In the genomic region with DNA sequence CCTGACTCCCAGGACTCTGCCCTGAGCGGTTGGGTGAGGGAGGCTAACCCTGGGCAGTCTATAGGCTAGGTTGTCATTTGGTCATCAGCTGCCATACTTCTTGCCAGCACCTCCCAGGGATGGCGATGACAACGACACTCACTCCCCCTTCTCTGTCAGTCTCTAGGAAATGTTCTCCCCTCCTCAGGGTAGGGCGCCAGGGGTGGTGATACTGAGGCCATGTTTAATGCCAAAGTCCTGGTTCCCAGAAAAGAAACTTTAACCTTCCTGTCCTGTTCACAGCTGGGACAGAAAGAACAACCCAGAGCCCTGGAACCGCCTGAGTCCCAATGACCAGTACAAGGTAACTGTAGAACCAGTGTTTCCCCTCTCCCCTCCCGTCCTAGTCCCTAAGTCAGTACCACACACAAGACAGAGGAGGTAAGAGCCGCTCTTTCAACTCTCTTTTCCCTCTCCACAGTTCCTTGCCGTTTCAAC, we compare ENCODE assay signal across 10 mouse cellular contexts. TPM values are rescaled to one million over a fixed set of nuclear protein-coding genes. Genes with fewer than 3 reads are reported as not detected.
DNase-seq lines count a peak whose midpoint lies in the region; ATAC-seq lines count a peak whose summit lies in the region.
"Had no signal": no experiment of that assay in that cellular context is flagged by ENCODE, and none has a peak within 500 bp of the region (broad histone marks: within the 10 kb centered on the region; RNA-seq: fewer than 3 reads in every experiment).

No protein-coding gene starts in this region.

- DNase-seq in heart, embryonic 10.5 days (ENCODE audit: low spot score), result no peak
- DNase-seq in heart, adult 8-10 months (ENCODE audit: low spot score), result no peak
- DNase-seq in lung, postnatal 10 days, result no peak
- no peak for DNase-seq in limb, embryonic 10.5 days (ENCODE audit: low spot score)
- DNase-seq in urinary bladder, postnatal 14 days (ENCODE audit: low spot score), result no peak
- no peak for DNase-seq in left cerebral cortex, adult 11 months (ENCODE audit: low spot score)
- DNase-seq: cerebellum, adult 9-10 months had no signal

- 18% methylated on average over 8 of the region's 8 CpGs for WGBS in heart, embryonic 10.5 days
- 21% methylated on average over 8 of the region's 8 CpGs for WGBS in lung, embryonic 16.5 days
- WGBS in limb, embryonic 10.5 days, result 13% methylated on average over 8 of the region's 8 CpGs
- 18% methylated on average over 8 of the region's 8 CpGs for WGBS in neural tube, embryonic 15.5 days

- no peak for ATAC-seq in lung, embryonic 16.5 days (ENCODE audit: low read depth)
- no peak for ATAC-seq in neural tube, embryonic 15.5 days (ENCODE audit: low FRiP score)

- H3K4me3 ChIP-seq in heart, embryonic 10.5 days, result peak overlapping the region; percentile 49
- H3K4me3 ChIP-seq in lung, embryonic 16.5 days (ENCODE audit: low read length), result peak overlapping the region; percentile 37; the same call in 1 of the 2 replicates
- H3K4me3 ChIP-seq in limb, embryonic 10.5 days, result peak overlapping the region; percentile 41
- no peak overlapping the region for H3K4me3 ChIP-seq in neural tube, embryonic 15.5 days (replicated peaks)

- H3K9me3 ChIP-seq in heart, embryonic 10.5 days, result no peaks in the 10 kb centered on the region
- H3K9me3 ChIP-seq in lung, embryonic 16.5 days (ENCODE audit: control insufficient read depth, low read length), result no peaks in the 10 kb centered on the region; the same call in 1 of the 2 replicates
- H3K9me3 ChIP-seq in limb, embryonic 10.5 days (replicated peaks), result no peaks in the 10 kb centered on the region
- H3K9me3 ChIP-seq in neural tube, embryonic 15.5 days (replicated peaks), result no peaks in the 10 kb centered on the region

- H3K27me3 ChIP-seq in heart, embryonic 10.5 days (ENCODE audit: insufficient read depth, poor library complexity, severe bottlenecking), result peaks cover 81% of the 10 kb centered on the region
- peaks cover 23% of the 10 kb centered on the region for H3K27me3 ChIP-seq in lung, embryonic 16.5 days (ENCODE audit: control insufficient read depth, insufficient read depth, low read depth, low read length)
- H3K27me3 ChIP-seq in limb, embryonic 10.5 days (ENCODE audit: low read depth, poor library complexity, severe bottlenecking), result peaks cover 80% of the 10 kb centered on the region
- H3K27me3 ChIP-seq in neural tube, embryonic 15.5 days (replicated peaks), result peaks cover 32% of the 10 kb centered on the region

- peak overlapping the region; percentile 50 for H3K4me2 ChIP-seq in lung, embryonic 16.5 days (ENCODE audit: low read depth, low read length)
- peak overlapping the region; percentile 36 for H3K4me2 ChIP-seq in neural tube, embryonic 15.5 days

- peak overlapping the region; percentile 75 for H3K27ac ChIP-seq in heart, embryonic 10.5 days
- H3K27ac ChIP-seq in lung, embryonic 16.5 days (ENCODE audit: low read length), result peak overlapping the region; percentile 87
- peak overlapping the region; percentile 71 for H3K27ac ChIP-seq in limb, embryonic 10.5 days
- H3K27ac ChIP-seq in neural tube, embryonic 15.5 days (replicated peaks), result no peak overlapping the region

- H3K9ac ChIP-seq in lung, embryonic 16.5 days (ENCODE audit: low read length), result peak overlapping the region; percentile 63
- no peak overlapping the region for H3K9ac ChIP-seq in neural tube, embryonic 15.5 days (replicated peaks)

- H3K4me1 ChIP-seq in heart, embryonic 10.5 days, result peaks cover 76% of the 10 kb centered on the region
- peaks cover 59% of the 10 kb centered on the region for H3K4me1 ChIP-seq in lung, embryonic 16.5 days (replicated peaks; ENCODE audit: control insufficient read depth, insufficient read depth, low read length)
- H3K4me1 ChIP-seq in limb, embryonic 10.5 days, result peaks cover 91% of the 10 kb centered on the region
- peaks cover 75% of the 10 kb centered on the region for H3K4me1 ChIP-seq in neural tube, embryonic 15.5 days

- H3K36me3 ChIP-seq in heart, embryonic 10.5 days, result peaks cover 40% of the 10 kb centered on the region
- peaks cover 30% of the 10 kb centered on the region for H3K36me3 ChIP-seq in lung, embryonic 16.5 days (ENCODE audit: control insufficient read depth, insufficient read depth, low read length)
- H3K36me3 ChIP-seq in limb, embryonic 10.5 days, result peaks cover 41% of the 10 kb centered on the region
- peaks cover 13% of the 10 kb centered on the region for H3K36me3 ChIP-seq in neural tube, embryonic 15.5 days

RNA-seq across cellular contexts. Expression of a gene that starts 1.3 kb away (rescaled TPM):
- polyA plus RNA-seq in heart, embryonic 10.5 days (2016; fragmentation: Nextera tagmentation; extraction: Ambion mirVana), result 7.8 and 9.0 TPM in 2 replicates
- total RNA-seq in heart, adult 8-10 months (2022), result 10 to 100 TPM; 17.2 to 26.5 (median 21.6) TPM
- 155 and 169 TPM in 2 replicates for polyA plus RNA-seq in lung, embryonic 16.5 days (2015; fragmentation: Nextera tagmentation; extraction: Ambion mirVana)
- 1.4 and 3.4 TPM in 2 replicates for polyA plus RNA-seq in limb, embryonic 10.5 days (2016; fragmentation: Nextera tagmentation; extraction: Ambion mirVana)
- polyA plus RNA-seq in neural tube, embryonic 15.5 days (2015; fragmentation: Nextera tagmentation; extraction: Ambion mirVana), result 17.8 and 22.5 TPM in 2 replicates

RNA-seq across cellular contexts. Expression of a gene that starts 6.2 kb away (rescaled TPM):
- polyA plus RNA-seq in heart, embryonic 10.5 days (2016; fragmentation: Nextera tagmentation; extraction: Ambion mirVana), result 101 and 126 TPM in 2 replicates
- total RNA-seq in heart, adult 8-10 months (2022), result 10 to 100 TPM; 41.6 to 48.4 (median 44.5) TPM
- polyA plus RNA-seq in lung, embryonic 16.5 days (2015; fragmentation: Nextera tagmentation; extraction: Ambion mirVana), result 116 and 119 TPM in 2 replicates
- polyA plus RNA-seq in limb, embryonic 10.5 days (2016; fragmentation: Nextera tagmentation; extraction: Ambion mirVana), result 143 and 173 TPM in 2 replicates
- polyA plus RNA-seq in neural tube, embryonic 15.5 days (2015; fragmentation: Nextera tagmentation; extraction: Ambion mirVana), result 50.4 and 69.9 TPM in 2 replicates

RNA-seq across cellular contexts. Expression of a gene that starts 14.5 kb away (rescaled TPM):
- polyA plus RNA-seq in heart, embryonic 10.5 days (2016; fragmentation: Nextera tagmentation; extraction: Ambion mirVana), result 0.22 and 0.84 TPM in 2 replicates
- 1 to 10 TPM in 1 of 4 experiments, under 1 TPM in 2, not detected in 1; 0.66 to 1.5 (median 0.76) TPM for total RNA-seq in heart, adult 8-10 months (2022)
- 1.3 and 1.8 TPM in 2 replicates for polyA plus RNA-seq in lung, embryonic 16.5 days (2015; fragmentation: Nextera tagmentation; extraction: Ambion mirVana)
- polyA plus RNA-seq in limb, embryonic 10.5 days (2016; fragmentation: Nextera tagmentation; extraction: Ambion mirVana), result 0.40 and 0.76 TPM in 2 replicates
- polyA plus RNA-seq in neural tube, embryonic 15.5 days (2015; fragmentation: Nextera tagmentation; extraction: Ambion mirVana), result 1.9 and 2.9 TPM in 2 replicates

RNA-seq across cellular contexts. Expression of a gene that starts 18.3 kb away (rescaled TPM):
- polyA plus RNA-seq in heart, embryonic 10.5 days (2016; fragmentation: Nextera tagmentation; extraction: Ambion mirVana), result 0.16 and 0.33 TPM in 2 replicates
- under 1 TPM; 0.22 to 0.66 (median 0.50) TPM for total RNA-seq in heart, adult 8-10 months (2022)
- polyA plus RNA-seq in lung, embryonic 16.5 days (2015; fragmentation: Nextera tagmentation; extraction: Ambion mirVana), result 1.8 TPM in 2 replicates
- 0.54 and 1.0 TPM in 2 replicates for polyA plus RNA-seq in limb, embryonic 10.5 days (2016; fragmentation: Nextera tagmentation; extraction: Ambion mirVana)
- 80.4 and 102 TPM in 2 replicates for polyA plus RNA-seq in neural tube, embryonic 15.5 days (2015; fragmentation: Nextera tagmentation; extraction: Ambion mirVana)
- polyA plus RNA-seq: spleen, adult 2 months had no signal
